Mouse (Mus musculus): ENCODE measurements at regions not wholly inside any gene's neighbourhood (a gene's known extent, or its start where the extent isn't known, plus 50 kb on each side); places are given as distances from the start of the nearest gene placed in this dataset.

DNA sequence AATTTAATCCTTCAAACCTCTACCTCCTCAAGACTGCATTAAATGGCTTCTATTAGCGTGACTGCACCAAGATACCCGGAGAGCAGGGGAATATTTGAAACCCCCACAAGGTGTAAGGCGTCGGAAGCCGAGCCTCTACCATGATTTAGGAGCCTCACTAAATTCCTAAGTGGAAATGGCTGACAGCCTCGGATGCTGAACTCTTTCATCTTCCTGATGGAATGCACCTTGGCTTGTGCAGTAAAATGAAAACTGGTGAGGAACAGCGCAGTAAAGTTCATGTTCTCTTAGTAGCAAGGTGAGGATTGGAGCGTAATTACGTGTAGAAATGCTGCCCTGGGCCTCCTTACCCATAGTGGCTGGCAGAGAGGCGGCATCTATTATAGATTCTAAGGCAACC is 194.0 kb downstream of the Ppp4r2 start:
- WGBS = 93% methylated on average over 10 of the region's 10 CpGs
- Histone ChIP-seq H3K27ac (ENCODE audit: insufficient read depth, low read length) (no peak overlapping the region), H3K4me3 (replicated peaks; ENCODE audit: insufficient read depth, low read depth, low read length) (no peak overlapping the region), H3K27me3 (ENCODE audit: control insufficient read depth, insufficient read depth, low read length) (no peaks in the 10 kb centered on the region), H3K4me1 (ENCODE audit: control insufficient read depth, insufficient read depth, low read length) (no peaks in the 10 kb centered on the region)
- no peak for TF ChIP-seq POLR2A (IDR thresholded peaks at IDR 0.05; ENCODE audit: borderline replicate concordance, insufficient read depth, low read length)
- TF ChIP-seq CTCF (IDR thresholded peaks at IDR 0.05; ENCODE audit: borderline replicate concordance, insufficient read depth, low read depth, low read length) = no peak
- no peak for DNase-seq

DNA sequence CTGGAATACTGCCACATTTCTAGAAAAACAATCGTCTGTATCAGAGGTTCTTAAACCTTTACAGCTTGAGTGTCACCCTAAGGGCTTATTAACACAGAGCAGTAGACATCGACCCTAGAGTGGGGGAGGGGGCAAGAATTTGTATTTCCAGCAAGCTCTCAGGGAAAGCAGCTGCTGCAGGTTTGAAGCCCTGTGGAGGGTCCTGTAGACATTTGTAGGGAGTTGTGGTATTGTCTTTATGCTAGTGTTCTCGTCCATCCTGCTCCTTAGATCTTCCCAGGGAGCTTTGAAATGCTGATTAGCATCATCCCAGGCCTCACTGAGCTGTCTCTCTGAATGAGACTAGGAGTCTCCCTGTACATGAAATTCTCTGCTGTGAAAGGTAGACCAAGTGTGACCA is 196.0 kb downstream of the Ppp4r2 start:
- Histone ChIP-seq H3K27ac (ENCODE audit: insufficient read depth, low read length) (no peak overlapping the region), H3K4me3 (replicated peaks; ENCODE audit: insufficient read depth, low read depth, low read length) (no peak overlapping the region), H3K27me3 (ENCODE audit: control insufficient read depth, insufficient read depth, low read length) (no peaks in the 10 kb centered on the region), H3K4me1 (ENCODE audit: control insufficient read depth, insufficient read depth, low read length) (no peaks in the 10 kb centered on the region)
- no peak for TF ChIP-seq POLR2A (IDR thresholded peaks at IDR 0.05; ENCODE audit: borderline replicate concordance, insufficient read depth, low read length)
- no peak for TF ChIP-seq CTCF (IDR thresholded peaks at IDR 0.05; ENCODE audit: borderline replicate concordance, insufficient read depth, low read depth, low read length)
- no peak for DNase-seq
- 26% methylated on average over 3 of the region's 3 CpGs for WGBS

DNA sequence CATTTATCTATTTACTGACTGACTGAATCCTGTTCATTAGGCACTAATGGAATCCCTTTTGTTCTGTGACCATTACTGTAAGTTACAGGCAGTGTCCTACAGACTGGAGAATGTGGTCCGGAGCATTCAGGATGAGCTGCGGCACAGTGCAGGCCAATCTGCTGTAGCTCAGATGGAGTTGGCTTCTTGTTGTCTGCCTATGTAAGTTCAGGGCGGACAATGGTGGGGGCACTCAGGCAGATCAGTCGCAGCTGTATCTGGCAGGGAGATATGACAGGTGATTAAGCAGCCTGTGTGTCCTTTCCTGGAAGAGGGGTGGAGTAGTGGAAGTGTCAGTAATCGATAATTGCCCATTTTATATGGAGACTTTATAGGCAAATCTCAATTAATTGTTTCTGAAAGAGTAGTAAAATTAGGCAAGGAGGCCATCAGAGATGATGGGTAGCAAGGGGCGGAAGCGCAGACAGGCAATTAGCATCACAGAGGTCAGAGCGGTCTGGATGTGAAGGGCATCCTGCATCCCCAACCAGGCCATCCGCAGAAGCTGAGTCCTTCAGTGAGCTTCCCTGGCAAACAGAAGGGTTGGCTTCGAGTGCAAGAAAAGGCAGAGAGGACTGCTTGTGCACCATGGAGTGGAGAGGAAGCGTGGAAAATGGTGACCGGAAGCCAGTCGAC is 197.2 kb downstream of the Ppp4r2 start:
- no peak for DNase-seq
- TF ChIP-seq POLR2A (IDR thresholded peaks at IDR 0.05; ENCODE audit: borderline replicate concordance, insufficient read depth, low read length) (no peak), CTCF (IDR thresholded peaks at IDR 0.05; ENCODE audit: borderline replicate concordance, insufficient read depth, low read depth, low read length) (no peak)
- 79% methylated on average over 13 of the region's 13 CpGs for WGBS
- Histone ChIP-seq H3K4me3 (replicated peaks; ENCODE audit: insufficient read depth, low read depth, low read length) (no peak overlapping the region), H3K4me1 (ENCODE audit: control insufficient read depth, insufficient read depth, low read length) (no peaks in the 10 kb centered on the region), H3K27me3 (ENCODE audit: control insufficient read depth, insufficient read depth, low read length) (no peaks in the 10 kb centered on the region), H3K27ac (ENCODE audit: insufficient read depth, low read length) (no peak overlapping the region)

DNA sequence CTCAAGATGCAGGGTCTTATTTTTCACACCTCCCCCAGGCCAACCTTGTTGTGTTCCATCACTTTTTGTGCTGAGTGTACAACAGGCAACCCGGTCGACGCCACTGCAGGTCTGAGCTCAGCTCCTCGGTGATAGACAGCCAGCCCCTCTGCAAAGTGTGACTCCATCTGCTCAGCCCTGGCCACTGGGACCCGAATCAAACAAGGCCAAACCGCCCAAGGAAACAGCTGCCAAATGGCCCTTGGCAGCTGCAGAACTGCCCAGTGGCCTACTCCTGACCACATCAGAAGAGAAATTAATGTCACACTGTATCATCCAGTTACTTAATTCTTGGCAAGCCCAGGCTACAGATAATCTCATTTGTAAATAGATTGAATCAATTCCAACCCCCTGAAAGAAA is 213.3 kb downstream of the Ppp4r2 start:
- DNase-seq = no peak
- 13% methylated on average over 6 of the region's 6 CpGs for WGBS
- no peak overlapping the region for H3K4me3 ChIP-seq (replicated peaks; ENCODE audit: insufficient read depth, low read depth, low read length)
- TF ChIP-seq POLR2A (IDR thresholded peaks at IDR 0.05; ENCODE audit: borderline replicate concordance, insufficient read depth, low read length) (no peak), CTCF (IDR thresholded peaks at IDR 0.05; ENCODE audit: borderline replicate concordance, insufficient read depth, low read depth, low read length) (no peak)
- no peaks in the 10 kb centered on the region for H3K4me1 ChIP-seq (ENCODE audit: control insufficient read depth, insufficient read depth, low read length)
- no peak overlapping the region for H3K27ac ChIP-seq (ENCODE audit: insufficient read depth, low read length)
- H3K27me3 ChIP-seq (ENCODE audit: control insufficient read depth, insufficient read depth, low read length) = no peaks in the 10 kb centered on the region

- TF ChIP-seq POLR2A (IDR thresholded peaks at IDR 0.05; ENCODE audit: borderline replicate concordance, insufficient read depth, low read length) = no peak
- TF ChIP-seq CTCF (IDR thresholded peaks at IDR 0.05; ENCODE audit: borderline replicate concordance, insufficient read depth, low read depth, low read length) = no peak
- no peak overlapping the region for H3K27ac ChIP-seq (ENCODE audit: insufficient read depth, low read length)
- no peak for DNase-seq
- 41% methylated on average over 10 of the region's 10 CpGs for WGBS
- no peaks in the 10 kb centered on the region for H3K4me1 ChIP-seq (ENCODE audit: control insufficient read depth, insufficient read depth, low read length)
- no peaks in the 10 kb centered on the region for H3K27me3 ChIP-seq (ENCODE audit: control insufficient read depth, insufficient read depth, low read length)
- H3K4me3 ChIP-seq (replicated peaks; ENCODE audit: insufficient read depth, low read depth, low read length) = no peak overlapping the region
Measured at GRCm38 (mm10) chr6:101047195-101047594, 213.8 kb downstream of the Ppp4r2 start.

- no peaks in the 10 kb centered on the region for H3K4me1 ChIP-seq (ENCODE audit: control insufficient read depth, insufficient read depth, low read length)
- H3K27me3 ChIP-seq (ENCODE audit: control insufficient read depth, insufficient read depth, low read length) = no peaks in the 10 kb centered on the region
- H3K27ac ChIP-seq (ENCODE audit: insufficient read depth, low read length) = no peak overlapping the region
- 84% methylated on average over 1 of the region's 1 CpGs for WGBS
- DNase-seq = no peak
- H3K4me3 ChIP-seq (replicated peaks; ENCODE audit: insufficient read depth, low read depth, low read length) = no peak overlapping the region
- TF ChIP-seq POLR2A (IDR thresholded peaks at IDR 0.05; ENCODE audit: borderline replicate concordance, insufficient read depth, low read length) (no peak), CTCF (IDR thresholded peaks at IDR 0.05; ENCODE audit: borderline replicate concordance, insufficient read depth, low read depth, low read length) (no peak)
Measured at GRCm38 (mm10) chr6:101048431-101048830, 215.0 kb downstream of the Ppp4r2 start.

- DNase-seq = no peak
- no peaks in the 10 kb centered on the region for H3K4me1 ChIP-seq (ENCODE audit: control insufficient read depth, insufficient read depth, low read length)
- no peak overlapping the region for H3K4me3 ChIP-seq (replicated peaks; ENCODE audit: insufficient read depth, low read depth, low read length)
- TF ChIP-seq CTCF (IDR thresholded peaks at IDR 0.05; ENCODE audit: borderline replicate concordance, insufficient read depth, low read depth, low read length) (no peak), POLR2A (IDR thresholded peaks at IDR 0.05; ENCODE audit: borderline replicate concordance, insufficient read depth, low read length) (no peak)
- no peak overlapping the region for H3K27ac ChIP-seq (ENCODE audit: insufficient read depth, low read length)
- 69% methylated on average over 15 of the region's 15 CpGs for WGBS
- H3K27me3 ChIP-seq (ENCODE audit: control insufficient read depth, insufficient read depth, low read length) = no peaks in the 10 kb centered on the region
Measured at GRCm38 (mm10) chr6:101048836-101049361, 215.5 kb downstream of the Ppp4r2 start.

DNA sequence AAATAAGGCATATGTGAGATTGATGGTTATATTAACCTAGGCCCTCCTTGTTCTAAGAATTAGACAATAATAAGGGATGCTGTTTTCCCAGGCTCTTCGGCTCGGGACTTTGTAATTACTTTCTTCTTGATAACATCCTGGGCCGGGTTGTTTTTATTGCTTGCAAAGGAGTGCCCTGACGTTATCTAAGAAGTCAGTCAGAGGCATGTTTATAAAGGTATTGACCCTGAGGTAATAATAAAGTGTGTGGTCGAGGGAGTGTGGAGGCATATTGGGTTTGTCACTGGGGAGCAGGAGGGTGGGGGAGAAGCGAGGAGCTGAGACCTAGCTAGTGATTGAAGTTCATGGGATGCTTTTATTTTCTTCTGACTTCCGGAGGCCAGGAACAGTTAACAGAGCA is 221.5 kb downstream of the Ppp4r2 start:
- Histone ChIP-seq H3K4me1 (ENCODE audit: control insufficient read depth, insufficient read depth, low read length) (no peaks in the 10 kb centered on the region), H3K4me3 (replicated peaks; ENCODE audit: insufficient read depth, low read depth, low read length) (no peak overlapping the region), H3K27me3 (ENCODE audit: control insufficient read depth, insufficient read depth, low read length) (no peaks in the 10 kb centered on the region), H3K27ac (ENCODE audit: insufficient read depth, low read length) (no peak overlapping the region)
- no peak for TF ChIP-seq POLR2A (IDR thresholded peaks at IDR 0.05; ENCODE audit: borderline replicate concordance, insufficient read depth, low read length)
- 92% methylated on average over 7 of the region's 7 CpGs for WGBS
- DNase-seq = no peak
